Mouse (Mus musculus) G1E (cell line): ENCODE results near the gene Errfi1.

Source experiments
- CTCF ChIP-seq: IDR thresholded peaks from 2 replicates; pipeline ENCODE4 v1.5.1; 2012; ENCODE audit warnings: low read depth, low read length, inconsistent platforms, mixed read lengths
- GATA1 ChIP-seq: IDR thresholded peaks from 2 replicates; pipeline ENCODE4 v1.6.1; 2012; ENCODE audit warnings: borderline replicate concordance, low read length, inconsistent platforms, mixed read lengths
- GATA2 ChIP-seq: IDR thresholded peaks from 2 replicates; pipeline ENCODE4 v1.6.1; 2012; ENCODE audit warnings: low read depth, low read length, inconsistent platforms, borderline replicate concordance
- TAL1 ChIP-seq: conservative IDR thresholded peaks from 2 replicates; pipeline ENCODE4 v1.6.1; 2012; ENCODE audit warnings: low read depth, low read length, inconsistent platforms, mixed read lengths

DNA sequence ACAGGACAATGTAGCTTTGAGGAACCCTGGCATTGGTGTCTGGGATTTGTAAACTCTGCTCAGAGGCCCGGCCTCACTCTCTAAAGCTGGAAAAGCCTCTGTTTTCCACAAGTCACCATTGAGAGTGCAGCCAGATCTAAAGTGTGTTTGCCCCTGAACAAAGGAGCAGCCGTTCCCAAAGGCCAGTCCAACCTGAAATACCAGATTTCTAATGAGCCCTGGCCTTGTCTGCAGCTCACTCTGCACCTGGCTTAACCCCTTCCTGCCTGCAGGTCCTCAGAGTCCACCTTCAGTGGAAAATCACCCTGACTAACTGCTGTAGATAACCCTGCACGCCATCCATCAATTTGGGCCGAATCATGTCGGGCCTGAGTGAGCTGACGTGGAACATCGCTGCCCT lies 28.2 kb upstream of the Errfi1 start:
- TF ChIP-seq TAL1 (no peak), GATA1 (no peak), GATA2 (no peak), CTCF (no peak)
